Mouse (Mus musculus): ENCODE results near the gene Cyfip2.

Gene Cyfip2

DNA sequence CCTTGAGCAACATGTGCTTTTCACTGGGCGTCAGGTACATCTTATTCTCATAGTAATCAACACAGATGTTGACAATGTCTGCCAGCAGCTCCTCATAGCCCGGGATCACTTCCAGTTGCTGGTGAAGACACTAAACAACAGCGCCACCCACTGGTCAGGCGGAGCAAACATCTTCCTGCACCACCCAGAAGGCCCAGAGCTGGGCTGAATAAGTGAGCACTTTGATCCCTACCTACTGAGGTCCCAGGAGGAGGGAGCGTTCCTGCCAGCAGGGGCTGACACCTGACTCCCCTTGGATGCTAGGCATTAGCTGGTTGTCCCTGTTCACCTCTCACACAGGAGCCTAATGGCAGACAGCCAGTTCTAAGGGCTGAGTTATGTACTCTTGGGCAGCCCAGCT is 35.9 kb downstream of the Cyfip2 start:
- in situ Hi-C loops (cut with MboI, MseI), result no loop called here

DNA sequence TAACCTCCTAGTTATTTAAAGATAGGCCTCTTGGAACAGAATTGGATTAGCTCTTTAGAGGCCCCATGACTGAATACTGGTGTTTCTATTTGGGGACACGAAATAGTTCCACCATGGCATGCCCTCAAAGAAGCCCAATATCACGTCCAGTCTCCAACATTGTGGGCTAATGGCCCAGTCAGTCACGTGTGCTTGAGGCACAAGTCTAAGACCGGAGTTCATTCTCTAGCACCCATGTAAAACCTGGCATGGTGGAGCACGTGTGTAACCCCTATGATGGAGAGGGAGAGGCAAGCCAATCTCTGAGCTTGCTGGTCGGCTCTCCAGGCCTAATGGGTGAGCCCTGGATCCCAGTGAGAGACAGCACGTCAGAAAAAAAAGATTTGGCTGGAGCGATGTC is 36.5 kb downstream of the Cyfip2 start:
- in situ Hi-C loops (cut with MboI, MseI), result no loop called here

DNA sequence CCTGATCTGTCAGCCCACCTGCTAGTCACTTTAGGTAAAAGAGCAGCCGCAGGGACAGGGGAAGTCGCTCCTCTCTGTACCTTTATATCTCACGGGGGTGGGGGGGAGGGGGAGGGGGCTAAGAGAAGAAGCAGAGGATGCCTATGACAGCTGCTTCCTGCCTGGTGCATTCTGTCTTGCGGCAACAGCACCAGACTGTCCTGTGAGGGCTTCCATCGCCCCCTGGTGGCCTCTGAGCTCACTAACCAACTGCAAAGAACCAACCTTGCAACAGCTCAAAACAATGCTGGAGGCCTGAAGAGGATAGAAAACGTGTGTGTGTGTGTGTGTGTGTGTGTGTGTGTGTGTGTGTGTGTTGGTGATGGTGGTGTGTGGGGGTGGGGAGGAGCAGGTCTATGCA is 37.4 kb downstream of the Cyfip2 start:
- in situ Hi-C loops (cut with MboI, MseI), result no loop called here

DNA sequence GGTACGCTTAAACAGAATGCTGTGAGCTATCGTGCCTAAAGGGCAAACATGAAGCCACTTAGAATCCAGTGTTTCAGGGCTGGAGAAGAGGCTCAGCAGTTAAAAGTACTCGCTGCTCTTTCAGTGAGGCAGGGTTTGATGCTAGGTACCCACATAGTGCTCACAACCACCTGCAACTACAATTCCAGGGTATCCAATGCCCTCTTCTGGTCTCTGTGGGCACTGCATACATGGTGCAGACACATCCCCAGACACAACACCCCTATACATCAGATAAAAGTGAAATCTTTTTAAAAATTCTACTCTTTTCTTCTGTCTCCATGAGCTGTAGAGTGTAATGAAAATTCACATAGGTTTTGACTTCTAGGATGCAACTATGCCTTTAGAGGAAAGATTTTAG is 38.7 kb downstream of the Cyfip2 start:
- in situ Hi-C loops (cut with MboI, MseI), result no loop called here

DNA sequence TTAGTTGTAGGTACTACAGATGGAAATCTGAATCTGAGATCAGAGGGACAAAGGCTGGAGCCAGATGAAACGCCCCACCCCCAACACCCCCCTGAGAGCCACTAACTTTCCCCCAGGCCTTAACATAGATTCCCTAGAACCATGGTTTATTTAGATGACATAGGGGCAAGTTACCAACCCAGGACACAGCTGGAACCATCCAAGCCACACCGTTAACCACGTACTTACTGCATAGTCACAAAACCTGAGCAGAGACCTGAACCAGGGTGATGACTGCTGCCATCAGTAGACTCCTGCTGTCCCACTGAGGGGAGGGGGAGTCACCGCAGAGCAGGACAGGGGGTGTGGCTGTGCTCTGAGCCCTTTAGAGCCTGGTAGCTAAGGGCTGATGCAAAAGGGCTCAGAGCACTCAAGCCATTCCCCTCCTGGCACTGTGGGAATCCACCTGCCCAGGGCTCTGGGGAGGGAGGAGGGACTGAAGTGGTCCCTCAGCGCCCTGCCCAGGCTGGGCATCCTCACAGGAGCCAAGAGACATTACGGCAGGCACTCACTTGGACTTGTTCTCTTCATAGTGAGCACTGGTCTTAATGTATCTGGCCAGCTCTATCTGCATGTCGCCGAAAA is 40.5 kb downstream of the Cyfip2 start:
- in situ Hi-C loops (cut with MboI, MseI), result no loop called here

DNA sequence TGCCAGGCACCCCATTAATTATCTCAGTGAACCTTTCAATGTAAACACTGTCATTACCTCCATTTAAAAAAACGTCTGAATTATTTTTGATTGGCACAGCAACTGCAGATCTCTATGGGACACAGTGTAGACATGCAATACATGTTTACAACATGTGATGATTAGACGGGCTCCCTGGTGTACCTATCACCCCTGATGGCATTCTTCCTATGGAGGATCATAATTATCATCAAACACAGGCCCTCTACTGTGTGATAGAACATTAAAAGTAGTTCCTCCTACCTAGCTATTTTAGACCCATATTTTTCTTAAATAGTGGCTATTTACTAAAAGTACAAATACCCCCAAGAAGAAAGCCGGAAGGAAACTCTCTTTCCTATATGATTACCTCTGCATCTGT is 42.8 kb downstream of the Cyfip2 start:
- in situ Hi-C loops (cut with MboI, MseI), result no loop called here

DNA sequence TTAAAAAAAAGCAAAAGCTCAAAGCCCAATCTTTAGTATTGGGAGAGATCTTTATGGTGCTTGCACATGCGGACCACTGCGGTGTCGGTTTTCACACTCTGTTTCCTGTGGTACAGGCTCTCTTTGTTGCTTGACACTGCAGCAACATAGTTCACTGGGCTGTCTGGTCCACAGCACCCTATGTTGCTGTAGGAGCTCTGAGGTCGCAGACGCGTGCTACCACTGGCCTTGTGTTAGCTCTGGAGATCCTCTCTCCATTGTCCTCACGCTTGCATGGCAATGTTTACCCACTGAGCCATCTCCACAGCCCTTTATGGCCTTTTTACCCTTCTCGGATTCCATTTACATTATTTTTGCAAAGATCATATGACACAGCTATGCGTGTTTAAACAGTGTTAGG is 43.3 kb downstream of the Cyfip2 start:
- in situ Hi-C loops (cut with MboI, MseI), result no loop called here

DNA sequence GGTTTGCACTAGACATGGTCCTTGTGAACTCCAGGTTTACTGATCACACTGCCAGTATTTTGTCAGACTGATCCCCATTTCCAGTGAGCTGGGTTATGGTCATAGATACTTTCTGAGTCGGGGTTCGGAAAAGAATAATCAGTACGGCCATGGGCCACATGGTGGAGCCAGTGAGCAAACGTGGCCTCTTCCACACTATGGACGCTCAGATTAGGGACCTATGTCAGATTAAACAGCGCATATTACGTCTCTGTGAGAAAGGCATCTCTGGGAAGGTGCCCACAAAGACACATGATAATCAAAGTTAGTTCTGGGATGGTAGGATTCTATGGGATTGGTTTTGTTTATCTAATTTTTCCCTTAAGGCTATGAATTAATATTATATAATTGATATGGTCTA is 43.7 kb downstream of the Cyfip2 start:
- in situ Hi-C loops (cut with MboI, MseI), result no loop called here

DNA sequence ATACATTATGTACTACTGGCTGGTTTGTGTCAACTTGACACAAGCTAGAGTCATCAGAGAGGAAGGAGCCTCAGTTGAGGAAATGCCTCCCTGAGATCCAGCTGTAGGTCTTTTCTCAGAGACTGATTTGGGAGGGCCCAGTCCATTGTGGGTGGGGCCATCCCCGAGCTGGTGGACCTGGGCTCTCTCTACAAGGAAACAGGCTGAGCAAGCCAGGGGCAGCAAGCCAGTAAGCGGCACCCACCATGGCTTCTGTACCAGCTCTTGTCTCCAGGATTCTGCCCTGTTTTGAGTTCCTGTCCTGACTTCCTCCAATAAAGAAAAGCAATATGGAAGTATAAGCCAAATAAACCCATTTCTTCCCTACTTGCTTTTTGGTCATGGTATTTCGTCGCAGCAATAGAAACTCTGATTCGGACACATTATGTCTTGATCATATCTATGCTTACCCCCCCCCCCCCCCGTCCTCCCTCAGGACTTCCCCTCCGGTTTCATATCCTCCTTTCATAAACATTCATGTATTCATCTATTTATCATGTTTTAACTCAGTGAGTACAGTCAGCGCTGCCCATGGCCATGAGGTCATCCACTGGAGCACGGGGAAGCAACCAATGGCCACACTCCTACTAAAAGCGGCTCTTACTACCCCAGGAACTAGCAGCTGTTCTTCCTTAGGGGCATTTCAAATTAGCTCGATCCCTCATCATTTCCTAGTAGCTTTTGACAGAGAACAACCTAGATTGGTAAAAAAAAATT is 47.5 kb downstream of the Cyfip2 start:
- in situ Hi-C loops (cut with MboI, MseI), result no loop called here

DNA sequence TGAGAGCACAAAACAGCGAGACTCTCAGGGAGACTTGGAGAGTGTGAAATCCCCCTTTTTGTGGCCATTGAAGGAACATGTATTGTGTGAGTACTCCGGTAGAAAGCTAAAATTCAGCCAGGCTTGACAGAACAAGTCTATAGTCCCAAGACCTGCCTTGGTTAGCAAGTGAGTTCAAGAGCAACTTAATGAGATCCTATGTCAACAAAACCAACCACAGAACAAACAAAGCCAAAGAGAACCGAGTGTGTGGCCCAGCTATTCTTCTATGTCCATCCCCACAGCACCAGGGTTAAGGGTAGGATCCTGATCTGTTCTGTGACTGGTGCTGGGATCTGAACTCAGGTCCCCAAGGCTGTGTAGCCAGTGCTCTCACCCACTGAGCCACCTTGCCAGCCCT is 48.1 kb downstream of the Cyfip2 start:
- in situ Hi-C loops (cut with MboI, MseI), result no loop called here

DNA sequence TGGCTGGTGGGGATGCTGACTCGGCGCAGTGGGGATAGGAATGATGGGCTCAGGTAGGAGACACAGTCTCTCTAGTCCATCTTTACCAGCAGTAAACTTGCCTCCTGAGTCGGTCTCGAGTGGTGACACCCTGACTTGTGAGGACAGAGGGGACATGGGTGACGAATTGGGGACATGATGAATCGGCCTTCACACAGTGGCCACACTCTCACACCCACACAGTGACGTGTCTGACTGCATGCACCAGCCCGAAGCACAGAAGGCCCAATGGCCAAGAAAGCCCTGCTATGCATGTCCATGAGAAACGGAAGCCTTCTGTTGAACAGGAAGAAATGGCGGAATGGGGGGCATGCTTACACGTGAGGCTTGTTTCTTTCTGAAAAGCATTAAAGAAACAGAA is 49.4 kb downstream of the Cyfip2 start:
- in situ Hi-C loops (cut with MboI, MseI), result no loop called here

DNA sequence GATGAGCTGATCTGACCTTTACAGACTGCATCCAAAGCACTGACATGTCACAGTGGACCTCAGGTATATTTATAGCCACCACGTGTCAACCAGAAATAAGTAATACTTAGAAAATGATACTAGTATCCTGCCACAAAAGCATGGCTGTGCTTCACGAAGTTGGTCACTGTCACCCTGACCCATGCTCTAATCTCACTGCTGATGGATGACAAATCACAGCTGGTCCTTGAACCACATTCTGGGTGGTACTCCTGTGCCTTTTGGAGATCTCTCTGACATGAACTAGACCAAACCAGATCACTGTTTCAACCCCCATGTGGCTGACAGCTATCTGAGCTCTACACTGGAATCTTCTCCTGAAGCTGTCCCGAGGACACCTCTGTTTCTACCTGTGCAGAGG is 49.8 kb downstream of the Cyfip2 start:
- in situ Hi-C loops (cut with MboI, MseI), result no loop called here

DNA sequence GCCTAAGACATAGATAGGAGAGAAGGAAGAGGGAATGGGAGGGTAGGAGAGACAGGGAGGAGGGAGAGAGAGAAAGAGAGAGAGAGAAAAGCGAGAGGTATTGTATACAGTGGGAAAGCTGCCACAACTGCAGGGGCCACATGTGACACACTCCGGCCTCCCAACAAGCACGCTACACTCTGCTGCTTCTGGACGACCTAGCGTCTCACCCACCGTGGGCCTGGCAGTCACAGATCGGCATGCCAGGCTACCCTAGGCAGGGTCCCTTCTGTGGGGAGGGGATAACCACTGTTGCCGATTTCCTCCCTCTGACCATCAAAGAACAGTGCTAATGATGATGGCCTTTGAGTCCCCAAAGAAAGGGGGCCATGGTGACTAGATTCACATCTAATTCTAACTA is 53.9 kb downstream of the Cyfip2 start:
- in situ Hi-C loops (cut with MboI, MseI), result no loop called here

DNA sequence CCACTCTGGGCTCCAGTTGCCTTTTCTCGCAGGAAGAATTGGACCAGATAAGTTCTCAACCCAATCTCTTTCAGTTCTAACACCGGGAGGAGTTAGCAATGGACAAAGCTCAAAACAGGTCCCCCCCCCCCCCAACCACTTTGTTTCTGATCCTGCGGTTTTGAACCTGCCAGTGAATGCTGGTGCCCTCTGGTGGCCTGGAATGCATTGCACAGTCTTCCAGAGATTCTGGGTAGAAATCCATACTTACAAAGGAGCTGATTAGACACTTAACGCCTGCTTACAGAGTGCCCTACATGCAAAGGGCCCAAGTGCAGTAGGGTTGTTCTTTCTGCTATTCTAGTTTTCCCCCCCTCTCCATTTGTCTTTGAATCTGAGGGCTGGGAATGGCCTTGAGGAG is 54.5 kb downstream of the Cyfip2 start:
- in situ Hi-C loops (cut with MboI, MseI), result no loop called here

DNA sequence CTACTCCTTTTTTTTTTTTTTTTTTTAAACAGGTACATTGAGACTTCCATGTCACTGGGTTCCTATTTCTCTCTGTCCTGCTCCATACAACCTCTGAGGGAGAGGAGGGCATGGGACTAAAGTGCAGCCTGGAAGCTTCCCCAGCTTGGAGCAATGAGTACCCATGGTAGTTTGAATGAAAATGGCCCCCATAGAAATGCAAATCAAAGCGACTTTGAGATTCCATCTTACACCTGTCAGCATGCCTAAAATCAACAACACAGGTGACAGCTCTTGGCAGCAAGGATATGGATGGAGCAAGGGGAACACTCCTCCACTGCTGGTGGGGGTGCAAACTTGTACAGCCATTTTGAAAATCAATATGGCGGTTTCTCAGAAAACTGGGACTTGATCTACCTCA is 57.4 kb downstream of the Cyfip2 start:
- in situ Hi-C loops (cut with MboI, MseI), result no loop called here

DNA sequence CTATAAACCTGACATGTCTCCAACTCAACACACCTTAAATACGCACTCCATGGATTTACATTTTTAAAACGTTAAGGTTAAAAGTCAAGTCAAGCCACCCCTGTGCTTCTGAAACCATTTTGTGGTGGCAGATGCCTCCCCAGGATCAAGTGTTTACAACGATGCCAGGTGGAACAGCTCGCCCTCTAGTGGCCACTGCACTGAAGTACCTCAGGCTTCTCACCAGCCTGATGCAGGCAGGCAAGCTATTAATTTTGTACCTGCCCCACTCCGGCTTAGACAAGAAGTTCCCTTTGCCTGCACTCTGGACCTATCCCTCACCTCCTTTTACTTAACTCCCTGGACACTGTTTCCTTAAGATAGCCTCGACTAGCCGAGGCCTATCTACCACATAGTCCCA is 60.7 kb downstream of the Cyfip2 start:
- in situ Hi-C loops (cut with MboI, MseI), result no loop called here

DNA sequence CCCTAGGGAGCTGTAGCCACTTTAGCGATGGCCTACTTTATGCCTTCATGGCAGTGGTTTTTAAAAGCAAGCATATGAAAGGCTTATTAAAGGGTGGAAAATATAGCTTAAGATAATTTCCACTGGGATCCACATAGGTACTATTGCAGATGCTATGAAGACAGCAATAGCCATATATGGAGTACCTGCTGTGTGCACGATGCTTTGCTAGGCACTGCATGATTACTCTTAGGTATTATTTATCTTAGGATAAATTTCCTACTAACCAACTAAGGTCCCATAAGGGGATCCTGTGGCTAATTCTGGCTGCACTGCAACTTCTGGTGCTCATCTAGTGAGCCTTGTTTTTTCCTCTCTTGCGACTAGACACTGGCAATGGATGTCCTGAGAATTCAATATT is 64.3 kb downstream of the Cyfip2 start:
- in situ Hi-C loops (cut with MboI, MseI), result no loop called here

DNA sequence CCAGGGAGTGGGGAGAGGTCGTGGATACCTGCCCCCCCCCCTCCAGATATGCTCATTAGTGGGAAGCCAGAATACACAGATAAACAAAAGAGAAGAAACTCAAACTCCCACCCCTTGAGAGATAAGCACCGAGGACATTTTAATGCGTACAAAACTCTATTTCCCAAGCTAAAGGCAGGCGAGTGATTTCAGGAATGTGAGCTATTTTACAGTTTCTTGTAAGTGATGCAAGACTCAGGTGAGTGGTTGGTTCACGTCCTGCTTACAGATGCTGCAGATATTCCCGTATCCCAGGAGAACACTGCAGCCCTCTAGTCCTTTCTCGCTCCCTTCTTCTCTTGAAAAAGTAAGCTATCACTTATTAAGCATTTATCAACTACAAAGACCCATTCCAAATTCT is 66.3 kb downstream of the Cyfip2 start:
- in situ Hi-C loops (cut with MboI, MseI), result no loop called here

DNA sequence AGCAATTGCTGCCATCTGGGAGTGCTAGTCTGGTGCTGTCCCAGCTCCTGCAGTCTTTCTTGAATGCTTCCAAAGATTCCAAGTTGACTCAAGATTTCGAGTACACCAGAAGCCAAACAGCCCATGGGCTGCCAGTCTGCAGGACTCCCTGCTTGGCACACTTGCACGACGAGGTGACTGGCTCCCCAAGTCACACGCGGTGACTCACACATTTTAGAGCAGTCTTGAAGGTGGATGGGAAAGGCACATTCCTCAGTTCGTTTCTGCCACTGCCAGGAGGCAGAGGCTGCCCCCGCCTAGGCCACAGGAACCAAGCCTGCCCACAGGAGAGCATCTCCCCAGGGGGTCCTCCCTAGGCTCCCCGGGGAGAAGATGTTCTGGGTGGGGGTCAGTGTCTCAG is 66.7 kb downstream of the Cyfip2 start:
- in situ Hi-C loops (cut with MboI, MseI), result no loop called here

DNA sequence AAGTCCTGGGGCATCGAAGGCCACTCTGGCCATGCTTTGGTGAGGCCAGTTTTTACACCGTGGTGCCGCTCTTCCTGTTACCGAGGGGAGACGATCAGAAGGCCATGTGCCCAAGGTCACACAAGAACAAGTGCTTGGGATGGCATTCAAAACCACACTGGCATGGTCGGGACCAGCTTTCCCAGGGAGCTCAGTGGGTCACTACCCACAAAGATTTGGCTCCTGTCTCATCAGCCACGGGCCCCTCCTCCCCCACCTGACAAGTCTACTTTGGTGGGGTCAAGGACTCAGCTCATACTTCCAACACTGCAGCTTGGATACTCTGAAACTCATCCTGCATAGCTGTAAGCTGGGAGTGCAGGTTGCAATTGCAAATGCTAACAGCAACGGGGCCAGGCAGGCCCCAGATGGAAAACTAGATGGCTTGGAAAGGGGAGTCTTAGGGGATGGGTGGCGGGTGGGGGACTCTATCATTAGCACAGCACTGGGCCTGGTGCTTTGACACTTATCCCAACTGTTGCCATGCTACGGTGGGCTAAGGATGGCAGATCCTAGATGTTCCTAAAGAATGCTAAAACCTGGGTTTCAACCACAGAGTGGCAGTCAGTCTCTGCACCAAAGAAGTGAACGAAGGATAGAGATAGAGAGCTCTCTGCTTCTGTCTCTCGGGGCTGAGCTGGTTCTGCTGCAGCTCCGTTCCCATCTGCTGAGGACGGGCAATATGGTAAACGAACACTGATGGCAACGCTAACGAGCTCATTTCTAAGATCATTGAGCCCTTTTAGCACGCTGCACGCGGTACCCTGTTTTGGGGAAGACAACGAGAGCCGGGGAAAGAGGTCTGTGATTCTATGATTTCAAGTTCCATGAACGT is 67.7 kb downstream of the Cyfip2 start:
- in situ Hi-C loops (cut with MboI, MseI), result no loop called here

DNA sequence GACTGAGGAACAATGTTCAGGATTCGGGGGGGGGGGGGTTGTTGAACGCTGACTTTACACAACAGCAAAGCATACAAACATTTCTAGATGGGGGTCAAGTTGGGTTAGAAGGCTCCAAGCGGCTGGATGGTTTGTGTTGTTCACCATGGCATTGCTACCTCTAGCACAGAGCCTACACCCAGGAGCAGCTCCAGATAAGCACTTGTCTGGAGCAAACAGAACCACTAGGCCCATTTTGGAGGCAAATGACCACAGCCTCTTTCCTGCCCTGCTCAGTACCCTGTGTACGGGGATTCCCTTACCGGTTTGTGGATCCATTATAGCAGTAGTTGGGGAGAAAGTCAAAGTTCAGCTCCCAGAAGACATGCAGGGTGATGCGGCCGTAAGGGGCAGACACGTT is 70.7 kb downstream of the Cyfip2 start:
- in situ Hi-C loops (cut with MboI, MseI), result no loop called here

DNA sequence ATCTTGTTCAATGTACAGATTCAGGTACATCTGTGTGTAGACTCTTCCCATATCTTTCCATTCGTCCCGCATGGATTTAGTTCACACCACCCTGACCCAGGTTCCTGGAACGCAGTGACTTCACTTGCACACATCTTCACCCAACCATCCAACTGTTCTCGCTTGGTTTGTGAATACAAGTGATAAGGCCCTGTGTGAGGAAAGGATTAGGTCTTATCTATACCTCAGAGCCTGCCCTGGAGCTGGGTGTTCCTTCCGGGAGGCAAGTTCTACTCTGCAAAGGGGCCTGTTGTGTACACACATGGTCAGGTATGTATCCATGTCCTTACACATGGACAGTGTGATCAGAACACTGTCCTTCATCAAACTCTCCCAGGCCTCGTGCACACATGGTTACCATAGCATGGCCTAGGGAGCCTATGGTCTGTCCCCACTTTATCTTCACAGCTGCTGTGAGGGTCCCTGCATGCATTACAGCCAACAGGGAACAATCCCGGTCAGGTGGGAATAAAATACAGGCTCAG is 71.4 kb downstream of the Cyfip2 start:
- in situ Hi-C loops (cut with MboI, MseI), result no loop called here

DNA sequence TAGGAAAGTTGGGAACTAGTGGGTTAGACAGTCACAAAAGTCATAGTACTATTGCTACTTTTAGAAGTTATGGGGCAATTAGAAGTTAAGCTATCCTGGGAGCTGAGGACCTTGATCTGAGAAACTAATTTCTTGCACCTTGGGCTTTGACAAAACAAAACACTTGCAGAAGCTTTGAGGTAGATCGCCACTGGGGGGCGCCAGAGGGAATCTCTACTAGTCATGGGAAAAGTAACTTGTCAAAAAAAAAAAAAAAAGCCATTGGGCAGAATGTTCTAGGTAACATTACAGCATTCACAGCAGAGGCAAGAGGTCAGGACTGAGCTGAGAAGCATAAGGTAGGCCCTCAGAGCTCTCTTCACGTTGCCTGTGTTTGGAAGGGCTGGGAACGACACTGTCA is 75.7 kb downstream of the Cyfip2 start:
- in situ Hi-C loops (cut with MboI, MseI), result no loop called here

All from regulatory T cell (primary cell).